In the genomic region with DNA sequence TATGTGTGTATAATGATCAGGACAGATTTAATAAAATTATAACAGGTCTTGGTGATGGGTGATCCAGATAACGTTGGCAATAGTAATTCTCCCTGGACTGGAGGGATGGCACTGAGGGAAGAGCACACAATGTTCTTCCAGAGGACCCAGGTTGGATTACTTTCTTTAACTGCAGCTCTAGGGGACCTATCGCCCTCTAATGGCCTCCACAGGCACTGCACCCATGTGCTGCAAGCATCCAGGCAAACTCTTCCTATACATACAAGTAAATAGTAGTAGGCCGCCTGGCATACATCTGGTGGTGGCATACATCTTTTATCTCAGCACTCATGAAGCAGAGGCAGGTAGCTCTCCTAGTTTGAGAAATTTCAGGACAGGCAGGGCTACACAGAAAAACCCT, we compare ENCODE assay signal across 10 mouse cellular contexts. TPM values are rescaled to one million over a fixed set of nuclear protein-coding genes. Genes with fewer than 3 reads are reported as not detected.
DNase-seq lines count a peak whose midpoint lies in the region; ATAC-seq lines count a peak whose summit lies in the region.
"Had no signal": no experiment of that assay in that cellular context is flagged by ENCODE, and none has a peak within 500 bp of the region (broad histone marks: within the 10 kb centered on the region; RNA-seq: fewer than 3 reads in every experiment).

No protein-coding gene starts in this region.

- peak; percentile 13 to 17 for DNase-seq in kidney, postnatal 4 days
- peak; percentile 48 for DNase-seq in R1 (ENCODE audit: low read depth, low spot score)
- DNase-seq in cerebellum, postnatal 36 days = no peak
- no peak for DNase-seq in gastrocnemius, adult 8-10 months (ENCODE audit: low spot score in 2 of 2)

- no peak overlapping the region for H3K4me2 ChIP-seq in kidney, embryonic 14.5 days (replicated peaks; ENCODE audit: low read depth, low read length)
- H3K4me2 ChIP-seq: forebrain, embryonic 15.5 days; limb, embryonic 15.5 days had no signal

- no peak overlapping the region for H3K9ac ChIP-seq in kidney, embryonic 14.5 days (ENCODE audit: low read depth, low read length)
- H3K9ac ChIP-seq: forebrain, embryonic 15.5 days; limb, embryonic 15.5 days had no signal

- H3K27ac ChIP-seq in kidney, embryonic 14.5 days (ENCODE audit: low read depth, low read length) = no peak overlapping the region
- H3K27ac ChIP-seq: forebrain, embryonic 15.5 days; hindbrain, embryonic 10.5 days; limb, embryonic 15.5 days had no signal

- 90% methylated on average over 3 of the region's 3 CpGs for WGBS in kidney, embryonic 14.5 days

- no peak for ATAC-seq in kidney, embryonic 14.5 days (ENCODE audit: low FRiP score, low TSS enrichment)
- ATAC-seq in CD4-positive, CD25-positive, alpha-beta regulatory T cell, adult 4 months = peak; percentile 41
- ATAC-seq in megakaryocyte, adult 5-6 weeks (ENCODE audit: poor library complexity, severe bottlenecking) = peak; percentile 54
- ATAC-seq: forebrain, embryonic 15.5 days had no signal

- no peaks in the 10 kb centered on the region for H3K4me1 ChIP-seq in kidney, embryonic 14.5 days (ENCODE audit: control insufficient read depth, insufficient read depth, low read length)
- H3K4me1 ChIP-seq: forebrain, embryonic 15.5 days; hindbrain, embryonic 10.5 days; limb, embryonic 15.5 days had no signal

- H3K36me3 ChIP-seq in kidney, embryonic 14.5 days (ENCODE audit: control insufficient read depth, insufficient read depth, low read length) = peaks cover 17% of the 10 kb centered on the region; the same call in 1 of the 2 replicates

- no peaks in the 10 kb centered on the region for H3K27me3 ChIP-seq in kidney, embryonic 14.5 days (ENCODE audit: control insufficient read depth, insufficient read depth, low read length)
- H3K27me3 ChIP-seq: forebrain, embryonic 15.5 days; limb, embryonic 15.5 days had no signal

- H3K9me3 ChIP-seq in kidney, embryonic 14.5 days (ENCODE audit: control insufficient read depth, low read length) = no peaks in the 10 kb centered on the region
- H3K9me3 ChIP-seq: forebrain, embryonic 15.5 days; limb, embryonic 15.5 days had no signal

- H3K4me3 ChIP-seq in kidney, embryonic 14.5 days (ENCODE audit: low read length) = no peak overlapping the region
- H3K4me3 ChIP-seq: forebrain, embryonic 15.5 days; hindbrain, embryonic 10.5 days; limb, embryonic 15.5 days had no signal

RNA-seq across cellular contexts. Expression of gene Lamtor3, which starts 23.1 kb away (rescaled TPM):
- 111 TPM in 2 replicates for polyA plus RNA-seq in kidney, embryonic 14.5 days (2014; fragmentation: Nextera tagmentation; extraction: Ambion mirVana)
- 10 to 100 TPM; 72.0 to 73.5 TPM for polyA plus RNA-seq in CD4-positive, CD25-positive, alpha-beta regulatory T cell, adult 4 months (2017; shearing (Covaris generic))
- 107 and 129 TPM in 2 replicates for total RNA-seq in megakaryocyte, adult 5-6 weeks (2015)
- 102 and 112 TPM in 2 replicates for total RNA-seq in megakaryocyte, adult 5-6 weeks (2017)
- 10 to 100 TPM; 46.7 to 51.7 (median 50.5) TPM for total RNA-seq in gastrocnemius, adult 8-10 months (2022)

RNA-seq across cellular contexts. Expression of gene Dnajb14, which starts 27.7 kb away (rescaled TPM):
- 12.2 and 12.3 TPM in 2 replicates for polyA plus RNA-seq in kidney, embryonic 14.5 days (2014; fragmentation: Nextera tagmentation; extraction: Ambion mirVana)
- polyA plus RNA-seq in CD4-positive, CD25-positive, alpha-beta regulatory T cell, adult 4 months (2017; shearing (Covaris generic)) = 1 to 10 TPM; 5.0 to 6.0 TPM
- total RNA-seq in megakaryocyte, adult 5-6 weeks (2015) = 32.0 and 33.3 TPM in 2 replicates
- total RNA-seq in megakaryocyte, adult 5-6 weeks (2017) = 26.9 and 32.6 TPM in 2 replicates
- total RNA-seq in gastrocnemius, adult 8-10 months (2022) = 1 to 10 TPM; 5.1 to 9.1 (median 7.7) TPM

RNA-seq across cellular contexts. Expression of gene H2afz, which starts 30.9 kb away (rescaled TPM):
- 2,687 and 3,357 TPM in 2 replicates for polyA plus RNA-seq in kidney, embryonic 14.5 days (2014; fragmentation: Nextera tagmentation; extraction: Ambion mirVana)
- polyA plus RNA-seq in CD4-positive, CD25-positive, alpha-beta regulatory T cell, adult 4 months (2017; shearing (Covaris generic)) = 1,000 to 10,000 TPM; 1,486 to 1,582 TPM
- 1,652 and 1,948 TPM in 2 replicates for total RNA-seq in megakaryocyte, adult 5-6 weeks (2015)
- total RNA-seq in megakaryocyte, adult 5-6 weeks (2017) = 1,300 and 1,333 TPM in 2 replicates
- total RNA-seq in gastrocnemius, adult 8-10 months (2022) = 10 to 100 TPM; 70.3 to 85.0 (median 79.7) TPM

Comparison
In these comparisons a context has a peak if more than half of its experiments do, and no peak if none do; other contexts are left out.
1. DNase-seq: peak in kidney, postnatal 4 days (2 of 2) and R1 (single experiment); none in cerebellum, postnatal 36 days (0 of 2) and gastrocnemius, adult 8-10 months (0 of 2).
2. RNA of gene H2afz, which starts 30.9 kb away (total RNA-seq): 1,300 to 1,948 TPM in megakaryocyte, adult 5-6 weeks; 70.3 to 85.0 TPM in gastrocnemius, adult 8-10 months; every median in the first group is over 10 times any median in the second.